Mouse (Mus musculus) embryo, embryonic 10 days (tissue): ENCODE results near the gene Gpr183.
A peak's percentile ranks its signal among the peaks of the same experiment; 100 is the strongest.

ENCODE experiments used
- DNase-seq: peaks from one replicate; pipeline ENCODE4 v3.0.0-alpha.2; 2015; ENCODE audit warnings: low spot score

Gene Gpr183

GRCm38 (mm10) chr14:121931594-121931993 is 33.4 kb downstream of the Gpr183 start:
- no peak for DNase-seq

DNA sequence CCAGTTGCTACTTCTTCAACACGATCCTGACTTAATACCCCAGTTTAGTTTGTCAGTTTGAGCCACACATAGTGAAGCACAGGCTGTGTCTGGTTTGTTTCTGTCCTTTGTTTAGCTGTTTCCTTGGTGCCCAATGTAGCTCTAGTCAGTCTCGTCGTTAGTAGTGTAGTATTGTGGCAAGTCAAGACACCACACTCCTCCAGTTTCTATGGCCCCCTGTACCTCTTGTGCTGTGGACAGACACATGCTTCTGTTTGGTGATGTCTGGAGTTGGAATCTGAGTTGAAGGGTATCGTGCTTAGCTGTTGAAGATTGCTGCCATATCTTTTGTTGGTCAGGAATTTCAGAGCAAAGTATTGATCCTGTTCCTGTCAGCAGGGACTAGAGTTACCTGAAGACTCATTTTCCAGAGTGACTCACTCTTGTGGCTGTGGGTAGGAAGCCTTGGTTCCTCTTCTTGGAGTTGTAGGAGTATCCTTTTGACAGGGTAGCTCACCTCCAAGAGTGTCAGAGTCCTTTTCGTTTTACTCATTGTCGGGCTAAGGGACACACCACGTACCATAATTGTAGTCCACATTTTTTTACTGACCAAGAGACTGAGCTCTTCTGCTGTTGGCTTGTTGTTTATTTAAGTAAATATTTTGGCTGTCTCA is 34.1 kb downstream of the Gpr183 start:
- DNase-seq, result no peak

DNA sequence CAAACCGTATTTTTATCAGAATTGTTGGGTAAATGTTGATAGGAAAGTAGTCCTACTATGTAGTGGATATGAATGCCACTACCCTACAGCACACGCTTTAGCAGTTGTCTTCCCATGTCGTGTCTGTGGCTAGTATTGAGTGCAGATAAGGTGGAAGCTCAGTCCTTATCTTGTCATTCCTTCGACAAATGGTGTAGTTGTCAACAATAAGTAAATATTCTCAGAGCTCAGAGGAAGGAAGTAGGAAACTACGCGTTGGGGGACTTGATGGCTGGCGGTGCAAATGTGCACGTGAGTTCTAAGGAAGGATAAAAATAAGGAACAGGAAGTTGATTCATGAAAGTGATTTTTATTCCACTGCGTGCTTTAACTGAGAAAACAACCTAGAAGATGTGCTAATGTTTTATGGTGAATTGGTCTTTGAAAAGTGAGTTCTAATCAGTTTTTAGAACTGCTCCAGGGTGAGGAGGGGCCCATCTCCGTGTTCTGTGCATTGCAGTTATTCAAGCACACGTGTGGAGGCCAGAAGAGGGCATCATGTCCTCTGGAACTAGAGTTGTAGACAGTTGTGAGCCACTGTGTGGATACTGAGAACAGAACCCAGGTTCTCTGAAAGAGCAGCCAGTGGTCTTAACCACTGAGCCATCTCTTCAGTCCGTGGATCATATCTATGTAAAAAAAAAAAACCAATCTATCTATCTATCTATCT is 35.6 kb downstream of the Gpr183 start:
- no peak for DNase-seq

DNA sequence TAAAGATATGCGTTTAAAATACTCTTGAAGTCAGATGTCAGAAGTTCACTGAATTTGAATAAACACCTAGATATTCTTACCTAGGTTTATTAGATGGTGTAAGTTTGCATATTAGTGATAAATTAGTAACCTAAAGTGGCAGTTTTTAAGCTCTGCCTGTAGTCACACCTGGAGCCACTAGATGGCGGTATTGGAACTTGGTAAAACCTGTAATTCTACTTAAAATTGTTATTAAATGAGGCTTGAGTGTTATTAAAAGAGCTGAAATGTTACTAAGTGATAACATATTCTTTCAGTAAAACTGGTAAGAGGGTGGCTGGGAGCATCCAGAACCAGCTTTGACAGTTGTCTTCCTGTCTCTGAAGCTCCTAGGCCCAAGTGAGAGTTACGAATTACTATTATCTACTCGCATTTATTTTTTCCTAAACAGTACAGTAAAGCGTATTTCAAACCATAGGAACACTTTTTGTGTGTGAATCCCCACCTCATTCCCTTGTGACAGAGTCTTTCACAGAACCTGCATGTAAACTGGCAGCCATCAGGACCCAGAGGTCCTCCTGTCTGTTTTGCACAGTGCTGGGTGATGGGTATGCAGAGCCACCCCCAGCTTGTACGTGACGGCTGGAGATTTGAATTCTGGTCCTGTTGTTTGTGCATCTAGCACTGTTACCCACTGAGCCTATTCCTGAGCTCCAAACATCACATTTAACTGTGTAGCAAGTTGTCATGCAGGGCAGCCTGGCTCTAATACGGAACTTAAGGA is 36.4 kb downstream of the Gpr183 start:
- peak; percentile 76 for DNase-seq

DNA sequence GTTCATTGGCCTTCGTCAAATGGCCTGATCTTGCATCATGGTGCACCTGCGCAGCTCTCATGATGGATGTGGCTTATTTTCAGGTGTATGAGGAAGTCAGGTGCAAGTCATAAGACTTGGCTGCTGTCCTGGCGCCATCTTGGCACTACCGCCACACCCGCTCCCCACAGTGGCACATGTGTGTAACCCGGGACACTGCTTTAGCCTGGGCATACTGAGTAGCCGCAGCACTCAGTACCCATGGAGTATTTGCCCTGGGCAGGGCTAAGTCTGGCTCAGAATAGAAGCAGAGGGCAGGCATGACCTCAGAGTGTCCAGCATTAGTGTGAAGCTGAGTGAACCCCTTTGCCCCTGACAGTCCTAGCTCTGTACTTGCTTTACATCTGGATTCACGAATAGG is 37.5 kb downstream of the Gpr183 start:
- DNase-seq, result no peak

GRCm38 (mm10) chr14:121926901-121927300 is 38.1 kb downstream of the Gpr183 start:
- no peak for DNase-seq

GRCm38 (mm10) chr14:121924876-121925275 is 40.1 kb downstream of the Gpr183 start:
- DNase-seq, result no peak

GRCm38 (mm10) chr14:121922731-121923130 is 42.3 kb downstream of the Gpr183 start:
- DNase-seq, result no peak

- no peak for DNase-seq
These were observed 43.0 kb downstream of the Gpr183 start for GRCm38 (mm10) chr14:121922016-121922415.

DNA sequence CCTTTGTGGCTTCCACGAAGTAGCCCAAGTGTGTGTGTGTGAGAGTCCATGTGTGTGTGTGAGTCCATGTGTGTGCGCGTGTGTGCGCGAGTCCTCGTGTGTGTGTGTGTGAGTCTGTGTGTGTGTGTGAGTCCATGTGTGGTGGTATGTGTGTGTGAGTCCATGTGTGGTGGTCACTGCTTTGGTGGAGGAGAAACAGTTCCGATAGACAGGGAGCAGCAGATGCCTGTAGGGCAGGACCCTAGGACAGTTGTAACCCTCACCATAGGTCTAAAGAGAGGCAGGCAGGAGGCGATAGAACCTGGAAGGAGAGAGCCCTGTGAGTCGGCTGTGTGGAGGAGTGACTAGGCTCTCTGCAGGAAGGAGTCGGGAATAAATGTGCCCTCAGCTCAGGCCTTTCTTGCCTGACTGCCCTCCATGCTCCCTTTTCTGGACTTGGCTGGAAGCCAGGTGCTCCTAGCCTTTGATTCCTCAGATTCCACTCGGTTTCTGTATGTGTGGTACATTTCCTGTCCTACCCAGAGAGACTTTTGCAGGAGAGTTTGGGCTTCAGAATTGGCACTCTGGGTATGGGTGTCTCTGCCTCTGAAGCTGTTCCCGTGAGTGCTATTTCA is 44.4 kb downstream of the Gpr183 start:
- DNase-seq, result no peak

DNA sequence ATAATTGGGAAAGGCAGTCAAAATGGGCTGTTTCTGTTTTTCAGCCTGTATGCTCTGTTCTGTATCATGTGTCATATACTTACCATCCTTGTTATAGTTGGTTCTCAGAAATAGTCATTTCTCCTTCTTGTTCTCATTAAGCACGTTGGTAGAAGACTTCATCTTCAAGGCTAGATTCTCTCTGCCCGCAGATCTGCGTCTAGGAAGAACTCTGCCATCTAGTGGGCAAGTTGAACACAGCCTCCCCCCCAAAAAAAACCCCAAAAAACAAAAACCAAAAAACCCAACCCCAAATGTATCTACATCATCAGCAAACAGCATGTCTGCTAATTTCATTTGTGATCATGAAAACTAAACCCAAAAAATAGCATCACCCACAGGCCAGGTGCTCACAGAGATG is 45.2 kb downstream of the Gpr183 start:
- DNase-seq, result peak; percentile 48

DNA sequence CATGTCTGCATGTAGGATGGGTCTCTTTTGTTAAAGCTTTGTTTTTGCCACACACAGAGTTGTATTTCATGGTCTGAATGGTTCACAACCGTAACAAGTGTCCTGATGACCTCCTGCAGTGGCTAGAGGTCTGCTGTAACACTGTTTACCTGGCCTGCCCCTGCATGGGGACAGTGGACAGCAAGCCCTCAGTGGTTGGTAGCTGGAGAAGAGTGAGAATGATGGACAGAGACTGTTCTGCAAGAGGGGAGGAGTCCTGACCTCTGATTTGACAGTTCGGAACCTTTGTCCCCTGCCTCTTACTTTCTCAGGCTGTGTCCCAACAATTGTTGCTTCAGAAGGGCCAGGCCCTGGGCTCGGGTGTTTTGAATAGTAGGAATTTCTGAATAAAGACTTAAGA is 46.7 kb downstream of the Gpr183 start:
- DNase-seq, result no peak

DNA sequence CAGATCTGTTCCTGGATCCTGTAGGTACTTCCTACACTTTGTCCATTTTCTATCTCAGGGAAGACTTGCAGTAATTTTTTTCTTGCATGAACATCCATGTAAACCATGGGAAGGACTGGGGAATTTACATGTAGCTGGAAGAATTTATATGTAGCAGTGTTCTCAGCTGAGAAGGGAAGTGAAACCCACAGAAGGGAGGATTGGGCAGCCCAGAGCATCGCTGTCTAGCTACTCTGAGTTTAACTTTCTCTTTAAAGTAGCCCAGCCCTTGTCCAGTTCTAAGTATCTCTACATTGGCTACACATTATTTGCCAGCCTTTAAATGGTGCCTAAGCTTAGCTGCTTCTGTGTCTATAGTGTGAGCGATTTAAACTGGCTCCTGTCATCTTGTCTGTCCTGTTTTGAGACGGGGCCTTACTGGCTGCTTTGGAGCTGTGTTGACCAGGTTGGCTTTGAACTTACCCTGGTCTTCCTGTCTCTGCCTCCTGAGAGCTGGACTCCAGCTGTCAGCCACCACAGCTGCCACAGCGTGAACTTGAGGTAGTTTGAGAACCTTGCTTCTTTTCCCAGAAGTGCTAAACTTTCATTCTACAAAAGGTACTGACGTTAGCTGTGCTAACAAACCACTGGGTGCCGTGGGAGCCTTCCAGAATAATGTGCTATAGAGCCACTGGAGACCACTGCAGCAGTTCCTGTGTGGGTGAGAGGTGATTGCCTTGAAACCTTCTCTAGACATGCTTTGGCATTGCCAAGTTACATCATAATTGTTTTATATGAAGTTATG is 48.5 kb downstream of the Gpr183 start:
- DNase-seq, result no peak

DNA sequence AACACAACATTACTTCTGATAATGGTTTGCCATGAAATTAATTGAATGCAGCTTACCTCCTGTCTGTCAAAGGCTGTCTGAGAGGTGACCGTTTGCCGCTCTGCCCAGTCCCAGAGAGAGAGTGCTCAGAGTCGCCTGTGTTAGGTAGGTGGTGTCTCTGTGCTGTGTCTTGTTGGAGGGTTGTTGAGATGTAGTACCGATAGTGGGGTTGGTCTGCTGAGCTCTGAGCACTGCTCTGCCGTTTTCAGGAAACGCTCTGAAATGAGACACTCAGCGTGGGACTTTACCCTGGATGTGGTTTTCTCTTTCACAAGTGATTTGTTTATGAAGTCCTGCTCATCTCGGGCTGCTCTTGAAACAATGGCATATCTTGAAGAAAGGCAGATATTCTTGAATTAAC is 49.4 kb downstream of the Gpr183 start, which contains the start of gene Gpr18:
Gene Gpr18, minus strand, starts transcription at position 161 of the 400 bp plus-strand sequence.
- DNase-seq, result no peak

GRCm38 (mm10) chr14:121915143-121915542 is 49.9 kb downstream of the Gpr183 start:
- no peak for DNase-seq

GRCm38 (mm10) chr14:121912501-121912900 is 52.5 kb downstream of the Gpr183 start:
- no peak for DNase-seq

- no peak for DNase-seq
These were observed 55.1 kb downstream of the Gpr183 start for GRCm38 (mm10) chr14:121909868-121910267.

GRCm38 (mm10) chr14:121906992-121907681 is 57.9 kb downstream of the Gpr183 start:
- DNase-seq, result no peak

DNA sequence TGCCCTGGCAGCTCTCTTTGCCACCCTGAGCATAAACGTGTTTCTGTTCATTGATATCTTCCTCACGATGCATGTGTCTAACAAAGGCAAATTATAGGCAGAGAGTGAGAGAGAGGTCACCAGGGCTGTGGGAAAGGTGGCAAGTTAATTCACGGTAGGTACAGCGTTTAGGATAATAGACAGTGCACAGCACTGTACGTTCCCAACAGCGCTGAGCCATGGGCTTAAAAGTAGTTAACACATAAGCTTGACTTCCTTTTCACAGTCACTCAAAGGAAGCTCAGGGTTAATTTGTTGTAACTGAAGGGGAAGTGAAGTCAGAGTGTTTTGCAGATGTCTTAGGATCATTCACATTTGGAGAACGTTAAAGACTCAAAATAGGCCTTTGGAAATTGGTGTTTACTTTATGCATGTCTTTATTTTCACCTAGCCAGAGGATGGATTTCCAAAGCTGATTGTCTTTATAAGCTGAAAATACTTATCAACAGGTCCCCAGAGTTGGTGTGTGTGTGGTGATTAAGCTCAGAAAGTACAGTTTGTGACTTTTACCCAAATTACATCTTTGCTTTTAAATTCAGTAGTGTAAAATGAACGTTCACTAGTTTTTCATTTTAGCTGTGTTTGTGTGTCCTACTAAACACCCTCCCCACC is 58.5 kb downstream of the Gpr183 start:
- no peak for DNase-seq

DNA sequence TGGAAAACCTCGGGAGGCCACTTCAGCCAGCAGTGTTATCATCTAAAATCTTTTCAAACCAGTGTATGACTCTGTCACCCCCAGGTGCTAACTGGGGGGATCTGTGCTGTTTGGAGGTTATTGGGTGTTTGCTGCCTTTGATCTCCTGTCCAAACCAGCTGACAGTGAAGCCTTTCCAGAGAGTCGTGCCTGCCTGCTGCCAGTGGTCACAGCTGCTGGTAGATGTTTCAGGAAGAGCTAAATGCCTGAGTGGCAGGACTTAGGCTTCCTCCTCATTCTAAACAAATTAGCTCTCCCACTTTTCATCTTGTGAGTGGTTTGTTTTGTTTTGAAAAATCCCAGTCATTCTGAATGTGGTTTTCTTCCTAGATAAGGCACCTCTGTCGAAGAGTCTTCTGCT is 60.2 kb downstream of the Gpr183 start:
- no peak for DNase-seq
